Mouse (Mus musculus) MEL (cell line): Measurements from ENCODE around the gene Psenen.

ENCODE experiments used
- BHLHE40 ChIP-seq: IDR thresholded peaks from 2 replicates; pipeline ENCODE4 v1.6.1; 2012; ENCODE audit warnings: low read depth, mild to moderate bottlenecking, inconsistent platforms, low read length, improper control_type of control experiment, borderline replicate concordance
- CTCF ChIP-seq, 3 experiments: IDR thresholded peaks in 2 of 3; conservative IDR thresholded peaks in 1 of 3; 2 replicates each; pipeline ENCODE4 v1.5.1; 2011 to 2012; ENCODE audit warnings: low read length in 3 of 3, low read depth in 2 of 3, mild to moderate bottlenecking in 2 of 3, improper control_type of control experiment in 1 of 3, inconsistent platforms in 1 of 3, mixed read lengths in 1 of 3, moderate library complexity in 1 of 3; ENCODE audit not compliant: control insufficient read depth in 1 of 3, insufficient read depth in 1 of 3, poor library complexity in 1 of 3, severe bottlenecking in 1 of 3
- EP300 ChIP-seq, 2 experiments: IDR thresholded peaks; 2 replicates each; pipeline ENCODE4 v1.6.1; 2011; ENCODE audit warnings: improper control_type of control experiment in 2 of 2, low read length in 2 of 2, low read depth in 1 of 2, mild to moderate bottlenecking in 1 of 2
- GATA1 ChIP-seq: IDR thresholded peaks from 2 replicates; pipeline ENCODE4 v1.6.1; 2011; ENCODE audit warnings: low read depth, low read length, improper control_type of control experiment
- HCFC1 ChIP-seq: IDR thresholded peaks from 2 replicates; pipeline ENCODE4 v1.6.1; 2012; ENCODE audit warnings: low read depth, mild to moderate bottlenecking, inconsistent platforms, low read length, improper control_type of control experiment, moderate library complexity
- MAFK ChIP-seq: IDR thresholded peaks from 2 replicates; pipeline ENCODE4 v1.6.1; 2011; ENCODE audit warnings: low read depth, mild to moderate bottlenecking, low read length, improper control_type of control experiment, borderline replicate concordance
- MAZ ChIP-seq: IDR thresholded peaks from 2 replicates; pipeline ENCODE4 v1.6.1; 2012; ENCODE audit warnings: low read depth, mild to moderate bottlenecking, inconsistent platforms, low read length, improper control_type of control experiment
- POLR2A ChIP-seq, 2 experiments: IDR thresholded peaks; 2 replicates each; pipeline ENCODE4 v1.6.1; 2011 to 2012; ENCODE audit warnings: low read length in 2 of 2, mild to moderate bottlenecking in 2 of 2, control low read depth in 1 of 2, improper control_type of control experiment in 1 of 2, low read depth in 1 of 2, moderate library complexity in 1 of 2; ENCODE audit not compliant: control insufficient read depth in 1 of 2, insufficient read depth in 1 of 2, poor library complexity in 1 of 2
- UBTF ChIP-seq: IDR thresholded peaks from 2 replicates; pipeline ENCODE4 v1.6.1; 2012; ENCODE audit warnings: low read depth, mild to moderate bottlenecking, inconsistent platforms, low read length, improper control_type of control experiment, moderate library complexity, borderline replicate concordance; ENCODE audit not compliant: insufficient read depth
- USF1 ChIP-seq: IDR thresholded peaks from 2 replicates; pipeline ENCODE4 v1.6.1; 2014; ENCODE audit warnings: low read depth, mild to moderate bottlenecking, inconsistent platforms, low read length, improper control_type of control experiment, moderate library complexity
- ZKSCAN1 ChIP-seq: IDR thresholded peaks from 2 replicates; pipeline ENCODE4 v1.6.1; 2012; ENCODE audit warnings: low read depth, mild to moderate bottlenecking, inconsistent platforms, low read length, improper control_type of control experiment, moderate library complexity
- ZNF384 ChIP-seq: IDR thresholded peaks from 2 replicates; pipeline ENCODE4 v1.6.1; 2012; ENCODE audit warnings: low read depth, mild to moderate bottlenecking, inconsistent platforms, low read length, improper control_type of control experiment

GRCm38 (mm10) chr7:30520396-30520795 lies 43.0 kb downstream of the Psenen start:
- no peak for TF ChIP-seq CTCF (IDR thresholded peaks at IDR 0.05 in 2 of 3, conservative IDR thresholded peaks at IDR 0.05 in 1 of 3; ENCODE audit: control insufficient read depth in 1 of 3, insufficient read depth in 1 of 3, low read depth in 2 of 3, low read length in 3 of 3, poor library complexity in 1 of 3, severe bottlenecking in 1 of 3)
- TF ChIP-seq HCFC1 = no peak
- no peak for TF ChIP-seq USF1
- TF ChIP-seq ZKSCAN1 = no peak
- TF ChIP-seq EP300 (IDR thresholded peaks at IDR 0.05; ENCODE audit: low read depth in 1 of 2, low read length in 2 of 2) = no peak
- TF ChIP-seq POLR2A (IDR thresholded peaks at IDR 0.05; ENCODE audit: control insufficient read depth in 1 of 2, insufficient read depth in 1 of 2, low read depth in 1 of 2, low read length in 2 of 2, poor library complexity in 1 of 2) = no peak
- no peak for TF ChIP-seq ZNF384
- TF ChIP-seq MAZ = no peak
- no peak for TF ChIP-seq GATA1
- no peak for TF ChIP-seq MAFK
- TF ChIP-seq BHLHE40 = no peak
- no peak for TF ChIP-seq UBTF
